Mouse (Mus musculus) lung, postnatal 0 days (tissue): ENCODE measurements around the gene Klhdc8b.

Experiments
- CTCF ChIP-seq: IDR thresholded peaks from 2 replicates; pipeline ENCODE4 v1.5.1; 2016; ENCODE audit warnings: antibody characterized with exemption, mild to moderate bottlenecking
- EP300 ChIP-seq: IDR thresholded peaks from 2 replicates; pipeline ENCODE4 v1.6.1; 2016; ENCODE audit warnings: antibody characterized with exemption, mild to moderate bottlenecking, control low read depth

DNA sequence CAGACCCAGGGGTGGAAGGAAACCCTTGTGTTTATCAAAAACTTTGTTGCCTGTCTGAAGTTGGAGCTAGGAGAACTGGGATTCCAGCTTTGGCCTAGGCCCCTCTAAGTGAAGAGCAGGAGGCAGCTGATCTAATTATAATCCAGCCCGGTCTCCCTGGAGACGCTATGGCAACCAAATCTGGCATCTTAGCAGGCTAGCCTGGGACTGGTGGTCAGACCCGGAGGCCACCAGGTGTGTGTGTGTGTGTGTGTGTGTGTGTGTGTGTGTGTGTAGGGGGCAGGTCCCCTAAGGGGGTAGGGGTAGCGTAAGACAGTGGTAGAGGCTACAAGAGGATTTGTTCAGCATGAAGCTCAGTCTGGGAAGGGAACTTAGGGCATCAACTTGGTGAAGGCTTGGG lies 11.5 kb downstream of the Klhdc8b start:
- TF ChIP-seq CTCF (no peak), EP300 (no peak)
